Mouse (Mus musculus): ENCODE results near the gene Zc3h12d.

DNA sequence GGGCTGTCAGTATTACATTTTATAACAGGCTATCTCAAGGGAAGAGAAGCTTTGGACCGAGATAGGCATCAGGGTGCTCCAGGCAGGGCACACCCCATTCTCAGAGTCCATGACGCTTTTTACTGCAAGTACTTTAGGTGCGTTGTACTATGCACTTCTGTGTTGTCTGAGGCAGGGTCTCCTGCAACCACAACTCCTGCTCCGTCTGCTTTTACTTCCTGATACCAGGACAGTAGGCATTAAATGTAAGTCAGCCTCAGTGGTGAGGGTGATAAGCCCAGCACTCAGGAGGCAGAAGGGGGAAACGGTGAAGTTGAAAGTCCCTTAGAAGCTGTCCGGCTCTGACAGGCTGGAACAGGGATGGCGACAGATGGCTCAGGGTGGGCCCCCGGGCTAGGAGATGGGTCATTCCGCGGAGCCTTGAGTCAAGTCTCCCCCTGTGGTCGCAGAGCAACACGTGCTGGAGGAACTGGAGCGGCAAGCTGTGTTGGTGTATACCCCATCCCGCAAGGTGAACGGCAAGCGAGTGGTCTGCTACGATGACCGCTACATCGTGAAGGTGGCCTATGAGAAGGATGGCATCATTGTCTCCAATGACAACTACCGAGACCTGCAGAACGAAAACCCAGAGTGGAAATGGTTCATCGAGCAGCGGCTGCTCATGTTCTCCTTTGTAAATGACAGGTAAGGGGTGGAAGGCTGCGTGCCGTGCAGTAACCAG, 29.8 kb downstream of the Zc3h12d start:
- TF ChIP-seq USF1 (IDR thresholded peaks at IDR 0.05; ENCODE audit: low read depth) (no peak), CTCF (IDR thresholded peaks at IDR 0.05; ENCODE audit: control insufficient read depth, insufficient read depth, insufficient read length) (no peak)

All from C2C12 (cell line).